ENCODE assay signal across 9 mouse cellular contexts in the genomic region with DNA sequence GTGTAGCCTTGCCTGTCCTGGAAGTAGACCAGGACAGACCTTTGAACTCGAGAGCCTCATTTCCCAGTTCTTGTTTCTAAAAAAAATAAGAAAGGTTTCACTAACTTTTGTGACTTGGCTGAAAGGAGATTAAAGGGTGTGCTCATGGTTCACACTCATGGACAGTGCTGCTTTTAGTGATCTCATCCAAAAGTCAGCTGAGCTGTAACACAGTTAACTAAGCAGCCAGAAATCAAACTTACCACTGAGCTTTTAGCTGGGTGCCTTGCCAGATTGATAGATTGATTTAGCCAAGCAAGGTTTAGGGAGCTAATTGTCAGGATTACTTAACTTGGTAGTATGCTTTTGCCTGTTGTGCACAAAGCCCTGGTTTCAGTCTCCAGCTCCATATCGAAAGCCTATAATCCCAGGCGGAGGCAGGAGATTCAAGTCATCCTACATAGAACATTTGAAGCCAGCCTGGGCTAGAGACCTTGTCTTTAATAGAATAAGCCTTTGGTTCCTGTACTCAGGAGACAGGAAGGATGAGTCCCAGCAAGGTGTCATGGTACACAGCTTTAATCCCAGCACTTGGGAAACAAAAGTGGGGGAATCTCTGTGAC. TPM values are rescaled to one million over a fixed set of nuclear protein-coding genes. Genes with fewer than 3 reads are reported as not detected.
DNase-seq lines count a peak whose midpoint lies in the region; ATAC-seq and TF ChIP-seq lines count a peak whose summit lies in the region.
"Had no signal": no experiment of that assay in that cellular context is flagged by ENCODE, and none has a peak within 500 bp of the region (broad histone marks: within the 10 kb centered on the region; RNA-seq: fewer than 3 reads in every experiment).

No protein-coding gene starts in this region.

- no peak for TF ChIP-seq CTCF in stomach, postnatal 0 days (IDR thresholded peaks at IDR 0.05; ENCODE audit: low read depth)

- H3K4me3 ChIP-seq in neural tube, embryonic 11.5 days (ENCODE audit: low read depth, low read length), result peak overlapping the region; percentile 71
- peak overlapping the region; percentile 88 for H3K4me3 ChIP-seq in forebrain, embryonic 12.5 days (replicated peaks)
- H3K4me3 ChIP-seq in liver, embryonic 11.5 days (ENCODE audit: low read depth, low read length), result peak overlapping the region; percentile 72
- H3K4me3 ChIP-seq in stomach, postnatal 0 days (ENCODE audit: low read depth, low read length), result peak overlapping the region; percentile 95; the same call in 1 of the 2 replicates

- ATAC-seq in neural tube, embryonic 11.5 days (ENCODE audit: insufficient read depth, low FRiP score, low TSS enrichment), result no peak
- ATAC-seq in forebrain, embryonic 12.5 days (ENCODE audit: low FRiP score), result no peak
- ATAC-seq in liver, embryonic 11.5 days (replicated peaks; ENCODE audit: low FRiP score), result no peak
- no peak for ATAC-seq in stomach, postnatal 0 days (ENCODE audit: low FRiP score, low TSS enrichment)

- H3K4me1 ChIP-seq in neural tube, embryonic 11.5 days (ENCODE audit: control insufficient read depth, insufficient read depth, low read length), result peaks cover 10% of the 10 kb centered on the region; the same call in 1 of the 2 replicates
- peaks cover 37% of the 10 kb centered on the region for H3K4me1 ChIP-seq in forebrain, embryonic 12.5 days
- H3K4me1 ChIP-seq in liver, embryonic 11.5 days (replicated peaks; ENCODE audit: control insufficient read depth, insufficient read depth, low read length), result peaks cover 19% of the 10 kb centered on the region
- H3K4me1 ChIP-seq in stomach, postnatal 0 days (replicated peaks; ENCODE audit: control insufficient read depth, insufficient read depth), result no peaks in the 10 kb centered on the region

- no peak for DNase-seq in neural tube, embryonic 11.5 days (ENCODE audit: low spot score)
- no peak for DNase-seq in neural tube, embryonic 10.5 days (ENCODE audit: extremely low spot score, low spot score)
- no peak for DNase-seq in liver, embryonic 11.5 days (ENCODE audit: low spot score)
- no peak for DNase-seq in stomach, postnatal 0 days (ENCODE audit: low spot score)
- no peak for DNase-seq in cerebellum, postnatal 14 days
- no peak for DNase-seq in ovary, postnatal 14 days (ENCODE audit: low spot score)
- no peak for DNase-seq in urinary bladder, postnatal 4 days (ENCODE audit: low spot score in 2 of 2)
- DNase-seq: adrenal gland, postnatal 36 days had no signal

- WGBS in neural tube, embryonic 11.5 days, result 95% methylated on average over 3 of the region's 3 CpGs
- WGBS in forebrain, embryonic 12.5 days, result 92% methylated on average over 3 of the region's 3 CpGs
- 86% methylated on average over 3 of the region's 3 CpGs for WGBS in liver, embryonic 11.5 days
- 71% methylated on average over 3 of the region's 3 CpGs for WGBS in stomach, postnatal 0 days

- H3K9ac ChIP-seq in neural tube, embryonic 11.5 days (ENCODE audit: low read length), result no peak overlapping the region; the same call in 1 of the 2 replicates
- H3K9ac ChIP-seq in forebrain, embryonic 12.5 days, result peak overlapping the region; percentile 90
- H3K9ac ChIP-seq in liver, embryonic 11.5 days (ENCODE audit: low read depth, low read length), result peak overlapping the region; percentile 89
- peak overlapping the region; percentile 95 for H3K9ac ChIP-seq in stomach, postnatal 0 days (ENCODE audit: low read length)

- H3K4me2 ChIP-seq in neural tube, embryonic 11.5 days (ENCODE audit: low read depth), result peak overlapping the region; percentile 87
- H3K4me2 ChIP-seq in forebrain, embryonic 12.5 days, result peak overlapping the region; percentile 95
- peak overlapping the region; percentile 84 for H3K4me2 ChIP-seq in liver, embryonic 11.5 days
- peak overlapping the region; percentile 78 for H3K4me2 ChIP-seq in stomach, postnatal 0 days (replicated peaks; ENCODE audit: low read depth)

- H3K9me3 ChIP-seq in neural tube, embryonic 11.5 days (ENCODE audit: control insufficient read depth, low read length), result no peaks in the 10 kb centered on the region
- no peaks in the 10 kb centered on the region for H3K9me3 ChIP-seq in forebrain, embryonic 12.5 days
- H3K9me3 ChIP-seq in liver, embryonic 11.5 days (ENCODE audit: control insufficient read depth, low read length), result no peaks in the 10 kb centered on the region
- H3K9me3 ChIP-seq in stomach, postnatal 0 days (ENCODE audit: control insufficient read depth, low read length), result no peaks in the 10 kb centered on the region

- H3K27ac ChIP-seq in neural tube, embryonic 11.5 days (ENCODE audit: low read depth, low read length), result no peak overlapping the region
- H3K27ac ChIP-seq in forebrain, embryonic 12.5 days, result no peak overlapping the region
- no peak overlapping the region for H3K27ac ChIP-seq in liver, embryonic 11.5 days (ENCODE audit: low read depth, low read length)
- H3K27ac ChIP-seq in stomach, postnatal 0 days (replicated peaks), result no peak overlapping the region

- no peaks in the 10 kb centered on the region for H3K27me3 ChIP-seq in neural tube, embryonic 11.5 days (ENCODE audit: control insufficient read depth, insufficient read depth, low read length)
- H3K27me3 ChIP-seq in forebrain, embryonic 12.5 days, result no peaks in the 10 kb centered on the region
- H3K27me3 ChIP-seq in liver, embryonic 11.5 days (replicated peaks; ENCODE audit: control insufficient read depth, insufficient read depth, low read length), result no peaks in the 10 kb centered on the region
- H3K27me3 ChIP-seq in stomach, postnatal 0 days (ENCODE audit: control insufficient read depth, insufficient read depth, low read length), result no peaks in the 10 kb centered on the region

- H3K36me3 ChIP-seq in neural tube, embryonic 11.5 days (ENCODE audit: control insufficient read depth, insufficient read depth, low read length), result peaks cover 24% of the 10 kb centered on the region
- H3K36me3 ChIP-seq in forebrain, embryonic 12.5 days (replicated peaks), result peaks cover 50% of the 10 kb centered on the region
- H3K36me3 ChIP-seq in liver, embryonic 11.5 days (ENCODE audit: control insufficient read depth, insufficient read depth, low read length), result peaks cover 34% of the 10 kb centered on the region
- H3K36me3 ChIP-seq in stomach, postnatal 0 days (ENCODE audit: control insufficient read depth, insufficient read depth, low read length), result peaks cover 15% of the 10 kb centered on the region

- no peak for TF ChIP-seq EP300 in stomach, postnatal 0 days (optimal IDR thresholded peaks at IDR 0.05)

RNA-seq across cellular contexts. Expression of a gene that starts 1.8 kb away (rescaled TPM):
- 370 and 385 TPM in 2 replicates for polyA plus RNA-seq in neural tube, embryonic 11.5 days (2014; fragmentation: Nextera tagmentation; extraction: Ambion mirVana)
- 391 and 404 TPM in 2 replicates for polyA plus RNA-seq in forebrain, embryonic 12.5 days (2016; fragmentation: Nextera tagmentation; extraction: Ambion mirVana)
- 336 and 347 TPM in 2 replicates for polyA plus RNA-seq in liver, embryonic 11.5 days (2014; fragmentation: Nextera tagmentation; extraction: Ambion mirVana)
- polyA plus RNA-seq in stomach, postnatal 0 days (2015; fragmentation: Nextera tagmentation; extraction: Ambion mirVana), result 106 and 113 TPM in 2 replicates

RNA-seq across cellular contexts. Expression of a gene that starts 10.3 kb away (rescaled TPM):
- polyA plus RNA-seq in neural tube, embryonic 11.5 days (2014; fragmentation: Nextera tagmentation; extraction: Ambion mirVana), result 54.1 and 61.5 TPM in 2 replicates
- polyA plus RNA-seq in forebrain, embryonic 12.5 days (2016; fragmentation: Nextera tagmentation; extraction: Ambion mirVana), result 53.5 and 61.2 TPM in 2 replicates
- 122 and 126 TPM in 2 replicates for polyA plus RNA-seq in liver, embryonic 11.5 days (2014; fragmentation: Nextera tagmentation; extraction: Ambion mirVana)
- polyA plus RNA-seq in stomach, postnatal 0 days (2015; fragmentation: Nextera tagmentation; extraction: Ambion mirVana), result 250 and 263 TPM in 2 replicates

RNA-seq across cellular contexts. Expression of a gene that starts 26.8 kb away (rescaled TPM):
- 2.1 and 2.3 TPM in 2 replicates for polyA plus RNA-seq in neural tube, embryonic 11.5 days (2014; fragmentation: Nextera tagmentation; extraction: Ambion mirVana)
- 4.9 and 5.1 TPM in 2 replicates for polyA plus RNA-seq in forebrain, embryonic 12.5 days (2016; fragmentation: Nextera tagmentation; extraction: Ambion mirVana)
- polyA plus RNA-seq in liver, embryonic 11.5 days (2014; fragmentation: Nextera tagmentation; extraction: Ambion mirVana), result 1.1 and 1.3 TPM in 2 replicates
- 88.0 and 98.5 TPM in 2 replicates for polyA plus RNA-seq in stomach, postnatal 0 days (2015; fragmentation: Nextera tagmentation; extraction: Ambion mirVana)

RNA-seq across cellular contexts. Expression of a gene that starts 54.0 kb away (rescaled TPM):
- 17.0 and 21.2 TPM in 2 replicates for polyA plus RNA-seq in neural tube, embryonic 11.5 days (2014; fragmentation: Nextera tagmentation; extraction: Ambion mirVana)
- polyA plus RNA-seq in forebrain, embryonic 12.5 days (2016; fragmentation: Nextera tagmentation; extraction: Ambion mirVana), result 34.1 and 37.1 TPM in 2 replicates
- 20.0 and 23.5 TPM in 2 replicates for polyA plus RNA-seq in liver, embryonic 11.5 days (2014; fragmentation: Nextera tagmentation; extraction: Ambion mirVana)
- 12.0 and 12.5 TPM in 2 replicates for polyA plus RNA-seq in stomach, postnatal 0 days (2015; fragmentation: Nextera tagmentation; extraction: Ambion mirVana)

RNA-seq across cellular contexts. Expression of a gene that starts 54.0 kb away (rescaled TPM):
- polyA plus RNA-seq in neural tube, embryonic 11.5 days (2014; fragmentation: Nextera tagmentation; extraction: Ambion mirVana), result 65.0 and 65.2 TPM in 2 replicates
- 59.3 and 60.3 TPM in 2 replicates for polyA plus RNA-seq in forebrain, embryonic 12.5 days (2016; fragmentation: Nextera tagmentation; extraction: Ambion mirVana)
- 119 and 123 TPM in 2 replicates for polyA plus RNA-seq in liver, embryonic 11.5 days (2014; fragmentation: Nextera tagmentation; extraction: Ambion mirVana)
- polyA plus RNA-seq in stomach, postnatal 0 days (2015; fragmentation: Nextera tagmentation; extraction: Ambion mirVana), result 45.4 and 48.9 TPM in 2 replicates

Comparison
In these comparisons a context has a peak if more than half of its experiments do, and no peak if none do; other contexts are left out.
1. RNA of a gene that starts 26.8 kb away (polyA plus RNA-seq): 88.0 to 98.5 TPM in stomach, postnatal 0 days; 4.9 to 5.1 TPM in forebrain, embryonic 12.5 days, 2.1 to 2.3 TPM in neural tube, embryonic 11.5 days and 1.1 to 1.3 TPM in liver, embryonic 11.5 days; every median in the first group is over 10 times any median in the second.
2. Peak in every context shown above with its lines, with median percentiles within 50 percentile points of each other: H3K4me2 ChIP-seq and H3K4me3 ChIP-seq.